Mouse (Mus musculus): ENCODE results near the gene Prune2. TPM values are rescaled to one million over a fixed set of nuclear protein-coding genes. Genes with fewer than 3 reads are reported as not detected.

Gene Prune2
- total and polyA plus RNA-seq, 3 experiments, result 16.3 to 54.6 (median 48.7) TPM

- WGBS, result 21% methylated on average over 21 of the region's 21 CpGs
- H3K79me2 ChIP-seq (replicated peaks; ENCODE audit: control insufficient read depth, insufficient read depth, low read length), result no peaks in the 10 kb centered on the region
- intact Hi-C loops (cut with DNase I), result no loop called here
- H3K36me3 ChIP-seq (ENCODE audit: control insufficient read depth, insufficient read depth, low read length), result no peaks in the 10 kb centered on the region
- TF ChIP-seq POLR2A (IDR thresholded peaks at IDR 0.05; ENCODE audit: insufficient read depth, low read depth, low read length) (no peak), EP300 (IDR thresholded peaks at IDR 0.05; ENCODE audit: insufficient read depth, low read depth, low read length) (no peak), CTCF (IDR thresholded peaks at IDR 0.05) (no peak)
- H3K27me3 ChIP-seq (ENCODE audit: control insufficient read depth, insufficient read depth, low read length), result no peaks in the 10 kb centered on the region
- no peak overlapping the region for H3K27ac ChIP-seq
- H3K4me1 ChIP-seq (ENCODE audit: control insufficient read depth, insufficient read depth, low read length), result no peaks in the 10 kb centered on the region
- peak overlapping the region; percentile 8; the same call in 1 of the 2 replicates for H3K4me3 ChIP-seq
- peak in 1 of 2 experiments; percentile 27 for DNase-seq
- H3K9ac ChIP-seq (ENCODE audit: low read depth, low read length), result no peak overlapping the region
These were observed 181.0 kb downstream of the Prune2 start for GRCm38 (mm10) chr19:17136677-17137460.

GRCm38 (mm10) chr19:17137656-17138055 is 181.7 kb downstream of the Prune2 start:
- WGBS, result 68% methylated on average over 1 of the region's 2 CpGs
- no peak overlapping the region for H3K9ac ChIP-seq (ENCODE audit: low read depth, low read length)
- no peak overlapping the region for H3K4me3 ChIP-seq
- H3K27me3 ChIP-seq (ENCODE audit: control insufficient read depth, insufficient read depth, low read length), result no peaks in the 10 kb centered on the region
- no peaks in the 10 kb centered on the region for H3K36me3 ChIP-seq (ENCODE audit: control insufficient read depth, insufficient read depth, low read length)
- DNase-seq, result no peak
- no peak overlapping the region for H3K27ac ChIP-seq
- TF ChIP-seq POLR2A (IDR thresholded peaks at IDR 0.05; ENCODE audit: insufficient read depth, low read depth, low read length) (no peak), EP300 (IDR thresholded peaks at IDR 0.05; ENCODE audit: insufficient read depth, low read depth, low read length) (no peak), CTCF (IDR thresholded peaks at IDR 0.05) (no peak)
- intact Hi-C loops (cut with DNase I), result no loop called here
- no peaks in the 10 kb centered on the region for H3K79me2 ChIP-seq (replicated peaks; ENCODE audit: control insufficient read depth, insufficient read depth, low read length)
- H3K4me1 ChIP-seq (ENCODE audit: control insufficient read depth, insufficient read depth, low read length), result no peaks in the 10 kb centered on the region

- Histone ChIP-seq H3K27ac (no peak overlapping the region), H3K36me3 (ENCODE audit: control insufficient read depth, insufficient read depth, low read length) (no peaks in the 10 kb centered on the region), H3K79me2 (replicated peaks; ENCODE audit: control insufficient read depth, insufficient read depth, low read length) (no peaks in the 10 kb centered on the region), H3K4me1 (ENCODE audit: control insufficient read depth, insufficient read depth, low read length) (no peaks in the 10 kb centered on the region), H3K4me3 (no peak overlapping the region), H3K9ac (ENCODE audit: low read depth, low read length) (no peak overlapping the region), H3K27me3 (ENCODE audit: control insufficient read depth, insufficient read depth, low read length) (no peaks in the 10 kb centered on the region)
- intact Hi-C loops (cut with DNase I), result no loop called here
- DNase-seq, result no peak
- TF ChIP-seq EP300 (IDR thresholded peaks at IDR 0.05; ENCODE audit: insufficient read depth, low read depth, low read length) (no peak), CTCF (IDR thresholded peaks at IDR 0.05) (no peak), POLR2A (IDR thresholded peaks at IDR 0.05; ENCODE audit: insufficient read depth, low read depth, low read length) (no peak)
- WGBS, result 51% methylated on average over 10 of the region's 10 CpGs
These were observed 182.4 kb downstream of the Prune2 start for GRCm38 (mm10) chr19:17138144-17138915.

GRCm38 (mm10) chr19:17140016-17140914 is 184.3 kb downstream of the Prune2 start:
- H3K4me1 ChIP-seq (ENCODE audit: control insufficient read depth, insufficient read depth, low read length), result no peaks in the 10 kb centered on the region
- no peak for DNase-seq
- no peak for TF ChIP-seq POLR2A (IDR thresholded peaks at IDR 0.05; ENCODE audit: insufficient read depth, low read depth, low read length)
- H3K27ac ChIP-seq, result no peak overlapping the region
- intact Hi-C loops (cut with DNase I), result no loop called here
- WGBS, result 70% methylated on average over 12 of the region's 12 CpGs
- no peaks in the 10 kb centered on the region for H3K79me2 ChIP-seq (replicated peaks; ENCODE audit: control insufficient read depth, insufficient read depth, low read length)
- H3K27me3 ChIP-seq (ENCODE audit: control insufficient read depth, insufficient read depth, low read length), result no peaks in the 10 kb centered on the region
- no peak overlapping the region for H3K9ac ChIP-seq (ENCODE audit: low read depth, low read length)
- no peak overlapping the region for H3K4me3 ChIP-seq
- no peaks in the 10 kb centered on the region for H3K36me3 ChIP-seq (ENCODE audit: control insufficient read depth, insufficient read depth, low read length)

GRCm38 (mm10) chr19:17143245-17143644 is 187.3 kb downstream of the Prune2 start:
- no peaks in the 10 kb centered on the region for H3K79me2 ChIP-seq (replicated peaks; ENCODE audit: control insufficient read depth, insufficient read depth, low read length)
- TF ChIP-seq POLR2A (IDR thresholded peaks at IDR 0.05; ENCODE audit: insufficient read depth, low read depth, low read length), result no peak
- no peak for TF ChIP-seq EP300 (IDR thresholded peaks at IDR 0.05; ENCODE audit: insufficient read depth, low read depth, low read length)
- TF ChIP-seq CTCF (IDR thresholded peaks at IDR 0.05), result no peak
- H3K9ac ChIP-seq (ENCODE audit: low read depth, low read length), result no peak overlapping the region
- 89% methylated on average over 2 of the region's 2 CpGs for WGBS
- H3K36me3 ChIP-seq (ENCODE audit: control insufficient read depth, insufficient read depth, low read length), result no peaks in the 10 kb centered on the region
- no peak overlapping the region for H3K27ac ChIP-seq
- DNase-seq, result no peak
- no peaks in the 10 kb centered on the region for H3K27me3 ChIP-seq (ENCODE audit: control insufficient read depth, insufficient read depth, low read length)
- intact Hi-C loops (cut with DNase I), result no loop called here
- H3K4me3 ChIP-seq, result no peak overlapping the region
- no peaks in the 10 kb centered on the region for H3K4me1 ChIP-seq (ENCODE audit: control insufficient read depth, insufficient read depth, low read length)
